Mouse (Mus musculus) hindbrain, postnatal 0 days (tissue): ENCODE data around the gene Gna12. TPM values are rescaled to one million over a fixed set of nuclear protein-coding genes. Genes with fewer than 3 reads are reported as not detected.

Experiments
- ATAC-seq: fragments of 200-750 bp; cut with Nextera tagmentation; 2 replicates; pipeline ENCODE4 v1.8.0; 2017; ENCODE audit warnings: mild to moderate bottlenecking, moderate TSS enrichment, moderate library complexity
- DNase-seq: peaks from one replicate; pipeline ENCODE4 v3.0.0-alpha.2; 2015; ENCODE audit warnings: low spot score
- H3K27ac ChIP-seq: fragments of 300-500 bp; sonication (generic); 2 replicates; pipeline ENCODE4 v1.5.1; 2014; ENCODE audit warnings: mild to moderate bottlenecking
- H3K27me3 ChIP-seq: fragments of 300-500 bp; sonication (generic); 2 replicates; pipeline ENCODE4 v1.6.1; 2014; ENCODE audit warnings: low read length, mixed read lengths; ENCODE audit not compliant: insufficient read depth
- H3K36me3 ChIP-seq: fragments of 300-500 bp; sonication (generic); 2 replicates; pipeline ENCODE4 v1.6.1; 2014; ENCODE audit warnings: low read length, mixed read lengths; ENCODE audit not compliant: insufficient read depth
- H3K4me1 ChIP-seq: fragments of 300-500 bp; sonication (generic); 2 replicates; pipeline ENCODE4 v1.6.1; 2014; ENCODE audit warnings: antibody characterized with exemption, low read length, mixed read lengths; ENCODE audit not compliant: insufficient read depth
- H3K4me2 ChIP-seq: fragments of 300-500 bp; sonication (generic); 2 replicates; pipeline ENCODE4 v1.6.1; 2014; ENCODE audit warnings: low read depth, mild to moderate bottlenecking, low read length, moderate library complexity, mixed read lengths
- H3K4me3 ChIP-seq: fragments of 300-500 bp; sonication (generic); 2 replicates; pipeline ENCODE4 v1.5.1; 2014; ENCODE audit warnings: low read length
- H3K9ac ChIP-seq: fragments of 300-500 bp; sonication (generic); replicated peaks from 2 replicates; pipeline ENCODE4 v1.6.1; 2014; ENCODE audit warnings: mild to moderate bottlenecking, low read length, moderate library complexity, mixed read lengths
- H3K9me3 ChIP-seq: fragments of 300-500 bp; sonication (generic); 2 replicates; pipeline ENCODE4 v1.6.1; 2016; ENCODE audit warnings: low read length, mixed read lengths
- CTCF ChIP-seq: IDR thresholded peaks from 2 replicates; pipeline ENCODE4 v1.5.1; 2016; ENCODE audit warnings: antibody characterized with exemption, control low read depth, low read depth
- WGBS: fragments of 180-500 bp; shearing (Covaris S2); extraction: QIAGEN DNeasy Blood & Tissue Kit; methylation state at CpG from one replicate; pipeline ENCODE4 v1.1.7; 2014; 5-methylcytosine and 5-hydroxymethylcytosine counted together
- polyA plus RNA-seq: library from polyadenylated mRNA; unstranded; fragments of >200 nt; fragmentation: Nextera tagmentation; extraction: Ambion mirVana; gene quantifications from 2 replicates; pipeline ENCODE4 v1.2.1, GENCODE M21; 2015
- total RNA-seq: library from RNA; depleted of rRNA; stranded (reverse); fragments of >200 nt; gene quantifications from 2 replicates; pipeline ENCODE4 v1.2.3, GENCODE M21; 2014

Gna12 gene
- total and polyA plus RNA-seq, 2 experiments from 2014 or later: 35.9 to 201 TPM

GRCm38 (mm10) chr5:140869034-140869433, 38.8 kb upstream of the Gna12 start:
- H3K36me3 ChIP-seq: no peaks in the 10 kb centered on the region
- H3K4me2 ChIP-seq: no peak overlapping the region
- no peaks in the 10 kb centered on the region for H3K9me3 ChIP-seq
- TF ChIP-seq CTCF: peak; percentile 93
- H3K27me3 ChIP-seq: no peaks in the 10 kb centered on the region
- H3K9ac ChIP-seq: no peak overlapping the region
- no peak overlapping the region for H3K4me3 ChIP-seq
- WGBS: 70% methylated on average over 2 of the region's 2 CpGs
- no peak for ATAC-seq
- no peak overlapping the region for H3K27ac ChIP-seq
- H3K4me1 ChIP-seq: peaks cover 8% of the 10 kb centered on the region; the same call in 1 of the 2 replicates
- peak; percentile 86 for DNase-seq

DNA sequence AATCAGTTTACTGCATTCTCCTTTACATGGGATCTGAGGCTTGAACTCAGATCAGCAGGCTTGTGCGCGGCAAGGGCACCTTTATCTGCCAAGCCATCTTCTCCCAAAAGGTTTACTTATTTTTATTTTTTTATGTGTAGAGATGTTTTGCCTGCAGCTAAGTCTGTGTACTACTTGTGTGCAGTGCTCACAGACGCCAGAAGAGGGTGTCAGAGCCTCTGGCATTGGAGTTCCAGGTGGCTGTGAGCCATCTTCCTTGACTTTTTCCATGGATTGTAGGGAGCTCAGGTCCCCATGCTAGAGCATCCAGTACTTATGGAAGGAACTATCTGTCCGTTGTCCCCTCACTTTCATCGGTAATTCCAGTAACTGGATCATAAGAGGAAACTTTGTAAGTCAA, 29.5 kb upstream of the Gna12 start:
- WGBS: 86% methylated on average over 5 of the region's 5 CpGs
- no peaks in the 10 kb centered on the region for H3K36me3 ChIP-seq
- no peak overlapping the region for H3K27ac ChIP-seq
- H3K4me1 ChIP-seq: no peaks in the 10 kb centered on the region
- TF ChIP-seq CTCF: peak; percentile 66
- H3K9me3 ChIP-seq: no peaks in the 10 kb centered on the region
- no peak overlapping the region for H3K9ac ChIP-seq
- DNase-seq: peak; percentile 49
- H3K4me2 ChIP-seq: no peak overlapping the region
- H3K4me3 ChIP-seq: no peak overlapping the region
- no peak for ATAC-seq
- no peaks in the 10 kb centered on the region for H3K27me3 ChIP-seq

GRCm38 (mm10) chr5:140858335-140858734, 28.1 kb upstream of the Gna12 start:
- Histone ChIP-seq H3K9ac (no peak overlapping the region), H3K4me3 (no peak overlapping the region), H3K36me3 (no peaks in the 10 kb centered on the region), H3K27ac (no peak overlapping the region), H3K4me2 (no peak overlapping the region), H3K4me1 (no peaks in the 10 kb centered on the region), H3K9me3 (no peaks in the 10 kb centered on the region), H3K27me3 (no peaks in the 10 kb centered on the region)
- ATAC-seq (no peak), DNase-seq (no peak)
- WGBS: 93% methylated on average over 3 of the region's 3 CpGs
- peak; percentile 9; the same call in 1 of the 2 replicates for TF ChIP-seq CTCF

GRCm38 (mm10) chr5:140857432-140858154, 27.4 kb upstream of the Gna12 start:
- TF ChIP-seq CTCF: peak; percentile 56
- DNase-seq: peak; percentile 31
- H3K9ac ChIP-seq: no peak overlapping the region
- no peaks in the 10 kb centered on the region for H3K27me3 ChIP-seq
- no peak overlapping the region for H3K4me2 ChIP-seq
- WGBS: 56% methylated on average over 8 of the region's 8 CpGs
- no peaks in the 10 kb centered on the region for H3K4me1 ChIP-seq
- ATAC-seq: 0 out of 2 replicates have a peak, but pooled peaks have one; percentile 58
- no peak overlapping the region for H3K4me3 ChIP-seq
- no peaks in the 10 kb centered on the region for H3K36me3 ChIP-seq
- no peak overlapping the region for H3K27ac ChIP-seq
- no peaks in the 10 kb centered on the region for H3K9me3 ChIP-seq

DNA sequence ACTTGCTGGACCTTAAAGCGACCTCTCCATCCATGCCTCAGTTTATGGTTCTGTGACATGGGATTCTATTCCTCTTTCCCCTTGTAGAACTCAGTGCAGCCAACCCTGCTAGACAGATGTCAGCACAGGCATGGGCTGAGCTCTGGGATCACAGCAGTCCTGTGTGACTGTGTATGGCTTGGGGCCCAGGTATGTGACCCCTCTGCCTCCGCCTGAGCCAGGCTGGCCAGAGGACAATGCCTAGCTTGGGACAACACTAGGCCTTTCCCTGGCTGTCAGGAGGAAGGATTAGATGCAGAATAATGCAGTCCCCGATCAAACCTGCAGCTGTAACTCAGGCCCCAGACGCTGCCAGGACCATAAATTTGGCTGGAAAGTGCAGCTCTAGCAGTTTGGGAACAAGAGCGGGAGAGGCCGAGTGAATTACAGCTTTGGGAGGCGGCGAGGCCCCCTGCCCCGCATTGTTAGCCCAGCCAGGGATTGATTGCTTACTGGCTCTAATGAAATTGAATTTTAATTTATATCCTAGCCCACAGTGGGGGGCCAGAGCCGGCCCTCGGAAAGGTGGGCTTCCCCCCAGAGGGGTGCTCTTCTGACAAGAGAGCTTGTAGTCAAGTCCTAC, 25.8 kb upstream of the Gna12 start:
- no peak overlapping the region for H3K9ac ChIP-seq
- no peak for DNase-seq

GRCm38 (mm10) chr5:140854700-140855099, 24.5 kb upstream of the Gna12 start:
- H3K36me3 ChIP-seq: no peaks in the 10 kb centered on the region
- no peak for TF ChIP-seq CTCF
- no peaks in the 10 kb centered on the region for H3K4me1 ChIP-seq
- DNase-seq (no peak), ATAC-seq (no peak)
- no peak overlapping the region for H3K9ac ChIP-seq
- H3K9me3 ChIP-seq: peaks cover 5% of the 10 kb centered on the region; the same call in 1 of the 2 replicates
- H3K27me3 ChIP-seq: no peaks in the 10 kb centered on the region
- no peak overlapping the region for H3K4me2 ChIP-seq
- no peak overlapping the region for H3K27ac ChIP-seq
- no peak overlapping the region for H3K4me3 ChIP-seq
- WGBS: 74% methylated on average over 4 of the region's 4 CpGs

More for the DNA sequence above, 25.8 kb upstream of the Gna12 start:
- Histone ChIP-seq H3K27me3 (no peaks in the 10 kb centered on the region), H3K4me3 (no peak overlapping the region), H3K9me3 (peaks cover 5% of the 10 kb centered on the region; the same call in 1 of the 2 replicates), H3K27ac (no peak overlapping the region), H3K4me1 (no peaks in the 10 kb centered on the region), H3K4me2 (no peak overlapping the region), H3K36me3 (no peaks in the 10 kb centered on the region)
- whole genome bisulfite sequencing: 49% methylated on average over 11 of the region's 11 CpGs
- ATAC-seq: no peak
- no peak for TF ChIP-seq CTCF

DNA sequence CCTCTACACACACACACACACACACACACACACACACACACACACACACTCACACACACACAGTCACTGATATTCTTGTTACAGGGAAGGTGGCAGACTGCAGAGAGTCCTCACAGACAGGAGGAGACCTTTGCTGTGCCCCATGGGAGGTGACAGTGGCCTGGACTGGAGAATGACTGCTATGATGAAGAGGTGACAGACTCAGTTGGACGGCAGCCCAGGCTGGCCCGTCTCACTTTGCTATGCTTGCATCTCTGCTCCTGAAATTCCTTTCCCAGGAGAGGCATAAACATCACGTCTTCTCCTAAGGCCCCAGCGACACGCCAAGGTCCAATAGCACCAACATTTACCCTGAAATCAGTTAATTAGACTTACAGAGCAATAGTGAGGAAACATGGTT, 23.5 kb upstream of the Gna12 start:
- H3K36me3 ChIP-seq: no peaks in the 10 kb centered on the region
- no peaks in the 10 kb centered on the region for H3K27me3 ChIP-seq
- no peak for TF ChIP-seq CTCF
- H3K4me2 ChIP-seq: no peak overlapping the region
- no peak overlapping the region for H3K9ac ChIP-seq
- H3K4me3 ChIP-seq: no peak overlapping the region
- H3K27ac ChIP-seq: no peak overlapping the region
- DNase-seq (no peak), ATAC-seq (no peak)
- H3K4me1 ChIP-seq: no peaks in the 10 kb centered on the region
- WGBS: 64% methylated on average over 5 of the region's 5 CpGs
- H3K9me3 ChIP-seq: peaks cover 5% of the 10 kb centered on the region; the same call in 1 of the 2 replicates
